Mouse (Mus musculus) liver, adult 2 months (tissue): Measurements from ENCODE around the gene Cct2.

Source experiments
- CTCF ChIP-seq: fragments of 200-500 bp; IDR thresholded peaks from 2 replicates; pipeline ENCODE4 v1.5.1; 2011; ENCODE audit warnings: low read depth, low read length, control low read depth
- POLR2A ChIP-seq: fragments of 200-500 bp; IDR thresholded peaks from 2 replicates; pipeline ENCODE4 v1.6.1; 2011; ENCODE audit warnings: low read length, control low read depth; ENCODE audit not compliant: insufficient read depth; ENCODE audit errors: extremely low read depth

DNA sequence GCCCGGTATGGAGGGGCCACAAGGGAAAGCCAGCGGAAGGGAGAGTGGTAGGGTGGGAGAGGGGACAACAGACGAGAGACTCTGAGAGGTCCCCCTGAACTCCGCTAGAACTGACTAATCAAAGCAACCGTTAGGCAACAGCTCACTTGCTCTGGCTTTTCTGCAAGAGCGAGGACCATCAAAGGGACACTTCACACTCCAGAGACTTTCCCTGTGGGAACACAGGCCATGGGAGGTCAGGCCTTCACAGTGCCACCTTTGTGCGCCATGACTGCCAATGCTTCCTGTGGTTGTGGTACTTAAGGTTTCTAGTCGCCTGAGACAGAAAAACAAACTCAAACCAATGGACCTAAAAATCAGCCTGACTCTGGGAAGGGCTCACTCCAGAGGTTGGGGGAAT is 52.6 kb downstream of the Cct2 start:
- TF ChIP-seq CTCF = no peak
- no peak for TF ChIP-seq POLR2A
